9 mouse cellular contexts compared by ENCODE assay signal in the genomic region with DNA sequence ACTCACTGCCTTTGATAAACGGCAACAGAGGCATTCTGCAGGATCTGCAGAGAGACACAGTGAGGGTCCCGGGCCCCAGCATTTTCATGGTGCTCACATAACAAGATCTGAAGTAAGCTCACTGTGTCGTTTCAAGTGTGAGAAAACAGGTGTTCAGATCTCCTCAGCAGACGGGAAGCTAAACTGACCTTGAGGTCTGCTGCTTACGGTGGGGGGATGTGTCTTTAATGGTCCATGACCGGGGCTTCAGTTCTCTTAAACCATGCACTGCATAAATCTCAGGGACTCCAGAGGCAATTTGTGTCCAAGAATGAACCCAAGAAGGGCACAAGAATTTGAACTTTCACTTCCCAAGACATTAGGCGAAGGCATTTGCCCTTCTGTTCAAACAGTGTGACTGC.
DNase-seq lines count a peak whose midpoint lies in the region; TF ChIP-seq lines count a peak whose summit lies in the region.
"Had no signal": no experiment of that assay in that cellular context is flagged by ENCODE, and none has a peak within 500 bp of the region (broad histone marks: within the 10 kb centered on the region; RNA-seq: fewer than 3 reads in every experiment).

No protein-coding gene starts in this region.

- H3K36me3 ChIP-seq in thymus, adult 2 months (ENCODE audit: control insufficient read depth, insufficient read depth, low read length): no peaks in the 10 kb centered on the region
- no peaks in the 10 kb centered on the region for H3K36me3 ChIP-seq in limb, embryonic 10.5 days
- H3K36me3 ChIP-seq: liver, embryonic 15.5 days had no signal

- H3K4me1 ChIP-seq in thymus, adult 2 months (replicated peaks; ENCODE audit: control insufficient read depth, insufficient read depth, low read length): no peaks in the 10 kb centered on the region; the same call in 1 of the 2 replicates
- peaks cover 36% of the 10 kb centered on the region for H3K4me1 ChIP-seq in limb, embryonic 10.5 days
- H3K4me1 ChIP-seq: liver, embryonic 15.5 days had no signal

- no peak overlapping the region for H3K27ac ChIP-seq in thymus, adult 2 months (ENCODE audit: control insufficient read depth, insufficient read depth, low read length)
- H3K27ac ChIP-seq in limb, embryonic 10.5 days: peak overlapping the region; percentile 81
- H3K27ac ChIP-seq: liver, embryonic 15.5 days had no signal

- WGBS in thymus, adult 2 months: 77% methylated on average over 7 of the region's 7 CpGs
- WGBS in limb, embryonic 10.5 days: 12% methylated on average over 7 of the region's 7 CpGs

- H3K4me3 ChIP-seq in thymus, adult 2 months (ENCODE audit: control insufficient read depth, insufficient read depth, low read length): no peak overlapping the region
- no peak overlapping the region for H3K4me3 ChIP-seq in limb, embryonic 10.5 days
- H3K4me3 ChIP-seq: liver, embryonic 15.5 days had no signal

- no peaks in the 10 kb centered on the region for H3K27me3 ChIP-seq in thymus, adult 2 months (ENCODE audit: control insufficient read depth, insufficient read depth, low read length)
- H3K27me3 ChIP-seq in limb, embryonic 10.5 days (ENCODE audit: low read depth, poor library complexity, severe bottlenecking): no peaks in the 10 kb centered on the region
- H3K27me3 ChIP-seq: liver, embryonic 15.5 days had no signal

- DNase-seq in thymus, postnatal 0 days (ENCODE audit: low spot score): peak; percentile 23
- no peak for DNase-seq in thymus, adult 2 months
- peak; percentile 82 for DNase-seq in forelimb bud, embryonic 11.5 days (ENCODE audit: low read depth, low spot score)
- DNase-seq in limb, embryonic 10.5 days (ENCODE audit: low spot score): peak; percentile 65
- peak; percentile 27 for DNase-seq in yolk sac, embryonic 10.5 days (ENCODE audit: low spot score)
- DNase-seq in cerebellum, adult 9-11 months: no peak
- DNase-seq in adrenal gland, adult 18-20 months (ENCODE audit: low spot score in 2 of 2): no peak
- DNase-seq: heart, adult 11 months had no signal

- no peak for TF ChIP-seq CTCF in thymus, adult 2 months (IDR thresholded peaks at IDR 0.05; ENCODE audit: borderline replicate concordance, control insufficient read depth, extremely low read depth, insufficient read depth, low read length, poor library complexity)

- no peaks in the 10 kb centered on the region for H3K9me3 ChIP-seq in limb, embryonic 10.5 days (replicated peaks)
- H3K9me3 ChIP-seq: liver, embryonic 15.5 days had no signal

- no peak for TF ChIP-seq POLR2A in thymus, adult 2 months (IDR thresholded peaks at IDR 0.05; ENCODE audit: control insufficient read depth, extremely low read depth, insufficient read depth, low read length, poor library complexity)

Comparison
In these comparisons a context has a peak if more than half of its experiments do, and no peak if none do; other contexts are left out.
1. DNase-seq: peak in thymus, postnatal 0 days (single experiment), forelimb bud, embryonic 11.5 days (single experiment), limb, embryonic 10.5 days (single experiment) and yolk sac, embryonic 10.5 days (single experiment); none in thymus, adult 2 months (single experiment), cerebellum, adult 9-11 months (single experiment) and adrenal gland, adult 18-20 months (0 of 2).